Mouse (Mus musculus) bone marrow macrophage, adult 2 months (primary cell): ENCODE data around the gene Dok4. TPM values are rescaled to one million over a fixed set of nuclear protein-coding genes. Genes with fewer than 3 reads are reported as not detected.
A peak's percentile ranks its signal among the peaks of the same experiment; 100 is the strongest.
"Not testable (repeated sequence)": the region's sequence is repeated elsewhere in the genome, so short reads cannot be mapped to it uniquely, and the experiment has no call there.

Experiments used
- H3K27ac ChIP-seq: 2 replicates; pipeline ENCODE4 v1.5.1; 2012; ENCODE audit warnings: low read depth, low read length; ENCODE audit not compliant: insufficient read depth
- H3K4me1 ChIP-seq: 2 replicates; pipeline ENCODE4 v1.6.1; 2012; ENCODE audit warnings: low read length; ENCODE audit not compliant: control insufficient read depth, insufficient read depth
- H3K4me3 ChIP-seq: 2 replicates; pipeline ENCODE4 v1.5.1; 2012; ENCODE audit warnings: mild to moderate bottlenecking, low read length, moderate library complexity; ENCODE audit not compliant: insufficient read depth
- CTCF ChIP-seq: IDR thresholded peaks from 2 replicates; pipeline ENCODE4 v1.5.1; 2012; ENCODE audit warnings: low read depth, mild to moderate bottlenecking, low read length, moderate library complexity
- POLR2A ChIP-seq: IDR thresholded peaks from 2 replicates; pipeline ENCODE4 v1.6.1; 2012; ENCODE audit warnings: mild to moderate bottlenecking, low read depth, low read length, borderline replicate concordance
- polyA plus RNA-seq: library from polyadenylated mRNA; stranded (reverse); fragments of >200 nt; gene quantifications from 2 replicates; pipeline ENCODE4 v1.2.4, GENCODE M21; 2012; ENCODE audit not compliant: missing spikeins, insufficient read depth, insufficient read length

The Dok4 gene
- polyA plus RNA-seq, 1 experiment: 3.7 TPM

- no peak overlapping the region for H3K4me3 ChIP-seq
- H3K27ac ChIP-seq: no peak overlapping the region
- TF ChIP-seq CTCF: no peak
- TF ChIP-seq POLR2A: no peak
- H3K4me1 ChIP-seq: 0 out of 2 replicates have a peak, but pooled peaks cover 2% of the 10 kb centered on the region
These were observed 6.1 kb downstream of the Dok4 start for GRCm38 (mm10) chr8:94870003-94870402.

GRCm38 (mm10) chr8:94869146-94869545 lies 7.0 kb downstream of the Dok4 start:
- Histone ChIP-seq H3K27ac (no peak overlapping the region), H3K4me1 (0 out of 2 replicates have a peak, but pooled peaks cover 2% of the 10 kb centered on the region), H3K4me3 (no peak overlapping the region)
- no peak for TF ChIP-seq CTCF

- no peak overlapping the region for H3K4me3 ChIP-seq
- no peak overlapping the region for H3K27ac ChIP-seq
- TF ChIP-seq CTCF: no peak
- TF ChIP-seq POLR2A: no peak
- 0 out of 2 replicates have a peak, but pooled peaks cover 2% of the 10 kb centered on the region for H3K4me1 ChIP-seq
These were observed 9.2 kb downstream of the Dok4 start for GRCm38 (mm10) chr8:94866921-94867320.

GRCm38 (mm10) chr8:94865292-94865691 lies 10.8 kb downstream of the Dok4 start:
- Histone ChIP-seq H3K4me3 (no peak overlapping the region), H3K4me1 (no peaks in the 10 kb centered on the region), H3K27ac (no peak overlapping the region)
- TF ChIP-seq CTCF (no peak), POLR2A (no peak)

GRCm38 (mm10) chr8:94863897-94864673 lies 12.0 kb downstream of the Dok4 start:
- Histone ChIP-seq H3K27ac (no peak overlapping the region), H3K4me1 (peaks cover 4% of the 10 kb centered on the region), H3K4me3 (no peak overlapping the region)
- TF ChIP-seq POLR2A (no peak), CTCF (no peak)

- H3K27ac ChIP-seq: no peak overlapping the region
- TF ChIP-seq POLR2A (no peak), CTCF (no peak)
- H3K4me3 ChIP-seq: no peak overlapping the region
- peaks cover 8% of the 10 kb centered on the region for H3K4me1 ChIP-seq
These were observed 13.5 kb downstream of the Dok4 start for GRCm38 (mm10) chr8:94862487-94863220.

- no peak overlapping the region for H3K27ac ChIP-seq
- TF ChIP-seq CTCF: peak; percentile 49; the same call in 1 of the 2 replicates
- no peak for TF ChIP-seq POLR2A
- H3K4me1 ChIP-seq: peaks cover 8% of the 10 kb centered on the region
- no peak overlapping the region for H3K4me3 ChIP-seq
These were observed 14.7 kb downstream of the Dok4 start for GRCm38 (mm10) chr8:94861352-94861910.

GRCm38 (mm10) chr8:94857346-94858173 lies 18.6 kb downstream of the Dok4 start, which contains the start of gene Polr2c:
Polr2c (plus strand) TSS chr8:94857450.
- Histone ChIP-seq H3K27ac (no peak within 1 kb of the TSS), H3K4me1 (peaks cover 8% of the 10 kb centered on the region), H3K4me3 (peak within 1 kb of the TSS; percentile 88)
- TF ChIP-seq CTCF (peak; percentile 30; the same call in 1 of the 2 replicates), POLR2A (no peak)

GRCm38 (mm10) chr8:94857011-94857345 lies 19.2 kb downstream of the Dok4 start:
- no peak overlapping the region for H3K27ac ChIP-seq
- H3K4me1 ChIP-seq: peaks cover 8% of the 10 kb centered on the region
- TF ChIP-seq CTCF (no peak), POLR2A (no peak)
- no peak overlapping the region for H3K4me3 ChIP-seq

GRCm38 (mm10) chr8:94854761-94855160 lies 21.4 kb downstream of the Dok4 start:
- H3K4me1 ChIP-seq, H3K4me3 ChIP-seq, H3K27ac ChIP-seq: not testable (repeated sequence)
